9 mouse cellular contexts compared by ENCODE assay signal in the genomic region with DNA sequence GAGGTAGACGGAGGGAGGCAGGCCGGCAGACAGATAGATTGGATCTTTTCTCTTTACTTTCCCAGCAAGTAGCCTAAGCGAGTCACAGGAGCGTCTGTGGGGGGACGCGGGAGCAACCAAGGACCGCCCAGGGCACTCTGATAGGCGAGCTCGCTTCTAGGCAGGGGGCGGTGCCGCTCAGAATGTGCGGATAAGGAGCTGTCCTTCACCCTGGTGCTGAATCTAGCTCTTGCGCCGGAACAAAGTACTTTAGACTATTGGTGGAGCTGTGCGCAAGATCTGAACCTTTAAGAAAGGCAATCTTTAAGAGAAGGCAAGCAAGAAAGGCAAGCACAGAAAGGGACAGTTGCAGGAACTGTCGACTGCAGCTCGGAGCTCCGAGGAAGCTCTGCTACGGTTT. TPM values are rescaled to one million over a fixed set of nuclear protein-coding genes. Genes with fewer than 3 reads are reported as not detected.
DNase-seq lines count a peak whose midpoint lies in the region; ATAC-seq and TF ChIP-seq lines count a peak whose summit lies in the region.
"Had no signal": no experiment of that assay in that cellular context is flagged by ENCODE, and none has a peak within 500 bp of the region (broad histone marks: within the 10 kb centered on the region; RNA-seq: fewer than 3 reads in every experiment).

No protein-coding gene starts in this region.

- peak; percentile 93 for DNase-seq in lung, embryonic 14.5 days
- no peak for DNase-seq in lung, adult 18-20 months
- peak; percentile 68 to 77 for DNase-seq in cerebellum, postnatal 10 days
- peak; percentile 31 to 74 for DNase-seq in frontal cortex, adult 2 months (ENCODE audit: extremely low spot score in 1 of 2, low spot score in 1 of 2)
- peak; percentile 0 to 35 for DNase-seq in kidney, adult 8-10 months
- peak; percentile 92 for DNase-seq in limb, embryonic 11.5 days (ENCODE audit: low spot score)
- peak; percentile 85 for DNase-seq in neural tube, embryonic 11.5 days (ENCODE audit: low spot score)
- DNase-seq in urinary bladder, postnatal 4 days (ENCODE audit: low spot score in 2 of 2), result peak; percentile 35 to 68

- no peaks in the 10 kb centered on the region for H3K36me3 ChIP-seq in lung, embryonic 14.5 days (ENCODE audit: insufficient read depth)
- H3K36me3 ChIP-seq in limb, embryonic 11.5 days (ENCODE audit: control insufficient read depth, insufficient read depth, low read length), result no peaks in the 10 kb centered on the region
- H3K36me3 ChIP-seq in neural tube, embryonic 11.5 days (ENCODE audit: control insufficient read depth, insufficient read depth, low read length), result no peaks in the 10 kb centered on the region
- H3K36me3 ChIP-seq: G1E had no signal

- no peak overlapping the region for H3K9ac ChIP-seq in lung, embryonic 14.5 days
- H3K9ac ChIP-seq in limb, embryonic 11.5 days (ENCODE audit: low read length), result no peak overlapping the region
- no peak overlapping the region for H3K9ac ChIP-seq in neural tube, embryonic 11.5 days (ENCODE audit: low read length)

- TF ChIP-seq CTCF in lung, embryonic 14.5 days (IDR thresholded peaks at IDR 0.05; ENCODE audit: low read depth), result peak; percentile 29

- no peaks in the 10 kb centered on the region for H3K4me1 ChIP-seq in lung, embryonic 14.5 days (ENCODE audit: insufficient read depth)
- H3K4me1 ChIP-seq in limb, embryonic 11.5 days (ENCODE audit: control insufficient read depth, insufficient read depth, low read length), result no peaks in the 10 kb centered on the region
- no peaks in the 10 kb centered on the region for H3K4me1 ChIP-seq in neural tube, embryonic 11.5 days (ENCODE audit: control insufficient read depth, insufficient read depth, low read length)

- no peak overlapping the region for H3K4me3 ChIP-seq in lung, embryonic 14.5 days (ENCODE audit: low read depth, low read length)
- H3K4me3 ChIP-seq in limb, embryonic 11.5 days (ENCODE audit: low read depth, low read length), result no peak overlapping the region
- H3K4me3 ChIP-seq in neural tube, embryonic 11.5 days (ENCODE audit: low read depth, low read length), result peak overlapping the region; percentile 24

- H3K27me3 ChIP-seq in lung, embryonic 14.5 days (ENCODE audit: insufficient read depth, low read length), result no peaks in the 10 kb centered on the region
- no peaks in the 10 kb centered on the region for H3K27me3 ChIP-seq in limb, embryonic 11.5 days (ENCODE audit: control insufficient read depth, insufficient read depth, low read length)
- H3K27me3 ChIP-seq in neural tube, embryonic 11.5 days (ENCODE audit: control insufficient read depth, insufficient read depth, low read length), result no peaks in the 10 kb centered on the region

- under 1% methylated on average over 19 of the region's 19 CpGs for WGBS in lung, embryonic 14.5 days
- WGBS in limb, embryonic 11.5 days, result 1% methylated on average over 19 of the region's 19 CpGs
- 2% methylated on average over 19 of the region's 19 CpGs for WGBS in neural tube, embryonic 11.5 days

- no peak overlapping the region for H3K4me2 ChIP-seq in lung, embryonic 14.5 days
- 0 out of 2 replicates have a peak overlapping the region, but pooled peaks have one; percentile 2 for H3K4me2 ChIP-seq in limb, embryonic 11.5 days (ENCODE audit: low read depth, severe bottlenecking)
- H3K4me2 ChIP-seq in neural tube, embryonic 11.5 days (ENCODE audit: low read depth), result peak overlapping the region; percentile 43

- no peak overlapping the region for H3K27ac ChIP-seq in lung, embryonic 14.5 days (ENCODE audit: low read depth)
- no peak overlapping the region for H3K27ac ChIP-seq in limb, embryonic 11.5 days (replicated peaks; ENCODE audit: low read depth, low read length)
- no peak overlapping the region for H3K27ac ChIP-seq in neural tube, embryonic 11.5 days (ENCODE audit: low read depth, low read length)

- peak; percentile 95 for ATAC-seq in lung, embryonic 14.5 days (ENCODE audit: insufficient read depth)
- ATAC-seq in limb, embryonic 11.5 days (ENCODE audit: insufficient number of reproducible peaks, low FRiP score, low TSS enrichment, low read depth), result peak; percentile 92
- ATAC-seq in neural tube, embryonic 11.5 days (ENCODE audit: insufficient read depth, low FRiP score, low TSS enrichment), result peak; percentile 75; the same call in 1 of the 2 replicates

- no peaks in the 10 kb centered on the region for H3K9me3 ChIP-seq in lung, embryonic 14.5 days (ENCODE audit: low read depth, low read length)
- no peaks in the 10 kb centered on the region for H3K9me3 ChIP-seq in limb, embryonic 11.5 days (ENCODE audit: control insufficient read depth, low read length)
- no peaks in the 10 kb centered on the region for H3K9me3 ChIP-seq in neural tube, embryonic 11.5 days (ENCODE audit: control insufficient read depth, low read length)

RNA-seq across cellular contexts. Expression of a gene that starts 0.4 kb away (rescaled TPM):
- not detected in 2 replicates for polyA plus RNA-seq in lung, embryonic 14.5 days (2014; fragmentation: Nextera tagmentation; extraction: Ambion mirVana)
- 3.4 and 3.5 TPM in 2 replicates for polyA plus RNA-seq in frontal cortex, adult 2 months (2012; rRNA removed)
- polyA plus RNA-seq in limb, embryonic 11.5 days (2014; fragmentation: Nextera tagmentation; extraction: Ambion mirVana), result not detected in 2 replicates
- not detected in 2 replicates for polyA plus RNA-seq in neural tube, embryonic 11.5 days (2014; fragmentation: Nextera tagmentation; extraction: Ambion mirVana)
- polyA plus RNA-seq: G1E had no signal

Comparison
In these comparisons a context has a peak if more than half of its experiments do, and no peak if none do; other contexts are left out.
1. DNase-seq: peak in lung, embryonic 14.5 days (single experiment), cerebellum, postnatal 10 days (2 of 2), frontal cortex, adult 2 months (2 of 2), kidney, adult 8-10 months (2 of 2), limb, embryonic 11.5 days (single experiment), neural tube, embryonic 11.5 days (single experiment) and urinary bladder, postnatal 4 days (2 of 2); none in lung, adult 18-20 months (0 of 2).
2. Peak in every context shown above with its lines, with median percentiles within 50 percentile points of each other: ATAC-seq.